In the genomic region with DNA sequence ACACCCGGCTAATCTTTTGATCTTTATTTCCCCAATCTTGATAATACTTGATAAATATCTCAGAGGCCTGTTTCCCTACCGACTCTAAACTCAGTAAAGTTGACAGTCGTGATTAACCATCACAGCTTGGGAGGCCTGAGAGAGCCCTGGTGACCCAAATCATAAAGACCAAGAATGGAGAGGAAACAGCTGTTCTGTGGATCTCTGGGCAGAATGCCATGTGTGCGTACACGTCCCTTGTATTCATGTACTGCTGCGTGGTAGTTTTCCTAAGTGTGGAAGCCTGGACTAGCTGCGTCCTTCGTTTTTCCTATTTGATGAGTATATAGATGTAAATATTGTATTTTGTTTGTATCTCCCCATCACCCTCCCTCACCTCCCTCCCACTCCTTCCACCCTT, we compare ENCODE assay signal across 12 mouse cellular contexts. TPM values are rescaled to one million over a fixed set of nuclear protein-coding genes. Genes with fewer than 3 reads are reported as not detected.
DNase-seq lines count a peak whose midpoint lies in the region; ATAC-seq and TF ChIP-seq lines count a peak whose summit lies in the region.
"Had no signal": no experiment of that assay in that cellular context is flagged by ENCODE, and none has a peak within 500 bp of the region (broad histone marks: within the 10 kb centered on the region; RNA-seq: fewer than 3 reads in every experiment).

No protein-coding gene starts in this region.

- no peak overlapping the region for H3K27ac ChIP-seq in cerebellum, adult 2 months (ENCODE audit: insufficient read depth, low read length)
- H3K27ac ChIP-seq in intestine, embryonic 15.5 days = peak overlapping the region; percentile 17; the same call in 1 of the 2 replicates
- no peak overlapping the region for H3K27ac ChIP-seq in intestine, postnatal 0 days (ENCODE audit: low read depth, low read length)
- H3K27ac ChIP-seq in kidney, postnatal 0 days = no peak overlapping the region

- H3K4me2 ChIP-seq in intestine, embryonic 15.5 days (replicated peaks) = no peak overlapping the region
- no peak overlapping the region for H3K4me2 ChIP-seq in intestine, postnatal 0 days (replicated peaks; ENCODE audit: low read depth)
- H3K4me2 ChIP-seq in kidney, postnatal 0 days (ENCODE audit: low read length) = no peak overlapping the region
- H3K4me2 ChIP-seq: liver, embryonic 11.5 days; midbrain, embryonic 15.5 days had no signal

- no peak for TF ChIP-seq CTCF in cerebellum, adult 2 months (IDR thresholded peaks at IDR 0.05; ENCODE audit: borderline replicate concordance, insufficient read depth, low read depth, low read length)
- no peak for TF ChIP-seq CTCF in intestine, postnatal 0 days (IDR thresholded peaks at IDR 0.05; ENCODE audit: low read depth)
- TF ChIP-seq CTCF in kidney, postnatal 0 days (IDR thresholded peaks at IDR 0.05; ENCODE audit: low read depth) = no peak

- no peak for TF ChIP-seq POLR2A in cerebellum, adult 2 months (IDR thresholded peaks at IDR 0.05; ENCODE audit: borderline replicate concordance, insufficient read depth, low read length)

- 0 out of 2 replicates have a peak, but pooled peaks cover 7% of the 10 kb centered on the region for H3K36me3 ChIP-seq in intestine, embryonic 15.5 days
- peaks cover 48% of the 10 kb centered on the region; the same call in 1 of the 2 replicates for H3K36me3 ChIP-seq in intestine, postnatal 0 days (ENCODE audit: control insufficient read depth, insufficient read depth)
- H3K36me3 ChIP-seq in kidney, postnatal 0 days (ENCODE audit: insufficient read depth, low read length) = 0 out of 2 replicates have a peak, but pooled peaks cover 7% of the 10 kb centered on the region

- H3K4me3 ChIP-seq in cerebellum, adult 2 months (replicated peaks; ENCODE audit: insufficient read depth, low read depth, low read length) = no peak overlapping the region
- no peak overlapping the region for H3K4me3 ChIP-seq in intestine, embryonic 15.5 days (replicated peaks)
- H3K4me3 ChIP-seq in intestine, postnatal 0 days (ENCODE audit: low read depth, low read length) = no peak overlapping the region
- no peak overlapping the region for H3K4me3 ChIP-seq in kidney, postnatal 0 days (replicated peaks; ENCODE audit: low read depth, low read length)
- H3K4me3 ChIP-seq: hindbrain, embryonic 10.5 days; midbrain, embryonic 15.5 days had no signal

- H3K4me1 ChIP-seq in cerebellum, adult 2 months (ENCODE audit: control insufficient read depth, insufficient read depth, low read length) = peaks cover 3% of the 10 kb centered on the region
- peaks cover 6% of the 10 kb centered on the region; the same call in 1 of the 2 replicates for H3K4me1 ChIP-seq in intestine, embryonic 15.5 days (replicated peaks)
- no peaks in the 10 kb centered on the region for H3K4me1 ChIP-seq in intestine, postnatal 0 days (replicated peaks; ENCODE audit: control insufficient read depth, insufficient read depth, low read length)
- H3K4me1 ChIP-seq in kidney, postnatal 0 days (replicated peaks; ENCODE audit: insufficient read depth, low read length) = no peaks in the 10 kb centered on the region

- DNase-seq in cerebellum, postnatal 10 days = peak; percentile 24 to 31
- DNase-seq in cerebellum, adult 2 months = no peak
- DNase-seq in brain, adult 2 months (ENCODE audit: low read depth, low spot score) = peak; percentile 71
- peak; percentile 85 for DNase-seq in kidney, postnatal 0 days (ENCODE audit: low spot score)
- no peak for DNase-seq in ovary, postnatal 14 days (ENCODE audit: low spot score)
- DNase-seq in layer of hippocampus, postnatal 14 days (ENCODE audit: low spot score in 2 of 2) = no peak

- H3K9ac ChIP-seq in intestine, embryonic 15.5 days = no peak overlapping the region
- H3K9ac ChIP-seq in intestine, postnatal 0 days (ENCODE audit: low read depth, low read length) = no peak overlapping the region
- H3K9ac ChIP-seq in kidney, postnatal 0 days (ENCODE audit: low read depth, low read length) = no peak overlapping the region
- H3K9ac ChIP-seq: midbrain, embryonic 15.5 days had no signal

- 52% methylated on average over 8 of the region's 8 CpGs for WGBS in cerebellum, adult 2 months
- 57% methylated on average over 8 of the region's 8 CpGs for WGBS in intestine, embryonic 15.5 days
- WGBS in intestine, postnatal 0 days = 55% methylated on average over 8 of the region's 8 CpGs
- 52% methylated on average over 8 of the region's 8 CpGs for WGBS in kidney, postnatal 0 days

- peak; percentile 51 for ATAC-seq in intestine, embryonic 15.5 days
- no peak for ATAC-seq in intestine, postnatal 0 days
- ATAC-seq in kidney, postnatal 0 days (replicated peaks; ENCODE audit: low FRiP score, low read depth) = peak; percentile 76; the same call in 1 of the 2 replicates
- ATAC-seq: forebrain, embryonic 16.5 days had no signal

- no peaks in the 10 kb centered on the region for H3K9me3 ChIP-seq in intestine, embryonic 15.5 days
- no peaks in the 10 kb centered on the region for H3K9me3 ChIP-seq in intestine, postnatal 0 days (ENCODE audit: control insufficient read depth)
- H3K9me3 ChIP-seq in kidney, postnatal 0 days (replicated peaks; ENCODE audit: low read length) = no peaks in the 10 kb centered on the region
- H3K9me3 ChIP-seq: hindbrain, embryonic 10.5 days; midbrain, embryonic 15.5 days had no signal

- no peaks in the 10 kb centered on the region for H3K27me3 ChIP-seq in cerebellum, adult 2 months (ENCODE audit: control insufficient read depth, insufficient read depth, low read length)
- no peaks in the 10 kb centered on the region for H3K27me3 ChIP-seq in intestine, embryonic 15.5 days (replicated peaks)
- H3K27me3 ChIP-seq in intestine, postnatal 0 days (replicated peaks; ENCODE audit: control insufficient read depth, insufficient read depth, low read length) = no peaks in the 10 kb centered on the region
- no peaks in the 10 kb centered on the region for H3K27me3 ChIP-seq in kidney, postnatal 0 days (ENCODE audit: insufficient read depth, low read length)
- H3K27me3 ChIP-seq: midbrain, embryonic 15.5 days had no signal

RNA-seq across cellular contexts. Expression of gene Iqck, which starts 47.7 kb away (rescaled TPM):
- polyA plus RNA-seq in cerebellum, adult 2 months (2012; rRNA removed) = 5.9 and 7.4 TPM in 2 replicates
- 2.0 TPM in 2 replicates for polyA plus RNA-seq in intestine, embryonic 15.5 days (2015; fragmentation: Nextera tagmentation; extraction: Ambion mirVana)
- polyA plus RNA-seq in intestine, postnatal 0 days (2015; fragmentation: Nextera tagmentation; extraction: Ambion mirVana) = 0.83 and 1.1 TPM in 2 replicates
- 2.5 and 2.9 TPM in 2 replicates for polyA plus RNA-seq in kidney, postnatal 0 days (2015; fragmentation: Nextera tagmentation; extraction: Ambion mirVana)
- total RNA-seq in layer of hippocampus, postnatal 14 days (2021) = 1 to 10 TPM; 3.6 to 3.7 TPM

RNA-seq across cellular contexts. Expression of gene Knop1, which starts 48.2 kb away (rescaled TPM):
- polyA plus RNA-seq in cerebellum, adult 2 months (2012; rRNA removed) = 16.4 and 16.9 TPM in 2 replicates
- 87.7 and 99.4 TPM in 2 replicates for polyA plus RNA-seq in intestine, embryonic 15.5 days (2015; fragmentation: Nextera tagmentation; extraction: Ambion mirVana)
- polyA plus RNA-seq in intestine, postnatal 0 days (2015; fragmentation: Nextera tagmentation; extraction: Ambion mirVana) = 35.8 and 40.0 TPM in 2 replicates
- 101 TPM in 2 replicates for polyA plus RNA-seq in kidney, postnatal 0 days (2015; fragmentation: Nextera tagmentation; extraction: Ambion mirVana)
- total RNA-seq in layer of hippocampus, postnatal 14 days (2021) = 10 to 100 TPM; 33.2 to 38.0 TPM

Comparison
In these comparisons a context has a peak if more than half of its experiments do, and no peak if none do; other contexts are left out.
1. DNase-seq: peak in cerebellum, postnatal 10 days (2 of 2), brain, adult 2 months (single experiment) and kidney, postnatal 0 days (single experiment); none in cerebellum, adult 2 months (0 of 2), ovary, postnatal 14 days (single experiment) and layer of hippocampus, postnatal 14 days (0 of 2).